ENCODE assay signal across 21 mouse cellular contexts in the genomic region with DNA sequence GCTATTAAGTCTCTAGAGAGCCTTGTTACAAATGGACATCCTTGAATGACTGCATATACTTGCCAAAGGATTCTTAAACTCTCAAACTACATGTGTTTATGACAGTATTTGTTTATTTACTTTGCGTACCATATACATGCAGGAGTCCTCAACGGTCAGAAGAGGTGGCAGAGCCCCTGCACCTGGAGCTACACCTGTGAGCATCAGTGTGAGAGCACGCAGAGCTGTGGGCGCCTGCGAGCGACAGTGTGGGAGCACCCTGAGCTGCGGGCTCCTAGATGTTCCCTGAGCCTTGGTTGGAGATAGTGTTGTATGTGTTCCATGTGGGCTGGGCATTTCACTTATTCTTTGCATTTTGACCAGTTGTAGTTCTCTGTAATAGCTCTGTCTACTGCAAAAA.
"Had no signal": no experiment of that assay in that cellular context is flagged by ENCODE, and none has a peak within 500 bp of the region (broad histone marks: within the 10 kb centered on the region; RNA-seq: fewer than 3 reads in every experiment).

No protein-coding gene starts in this region.

- H3K4me3 ChIP-seq: liver, embryonic 15.5 days; lung, embryonic 15.5 days; megakaryocyte, embryonic 14.5 days; midbrain, embryonic 13.5 days; neural tube, embryonic 13.5 days; neural tube, embryonic 15.5 days had no signal

- H3K27me3 ChIP-seq: lung, embryonic 15.5 days; midbrain, embryonic 13.5 days; neural tube, embryonic 13.5 days; neural tube, embryonic 15.5 days had no signal

- H3K4me2 ChIP-seq: liver, embryonic 15.5 days; lung, embryonic 15.5 days; midbrain, embryonic 11.5 days; midbrain, embryonic 13.5 days; neural tube, embryonic 13.5 days; neural tube, embryonic 15.5 days had no signal

- H3K9me3 ChIP-seq: liver, embryonic 15.5 days; lung, embryonic 15.5 days; megakaryocyte, embryonic 14.5 days; midbrain, embryonic 13.5 days; neural tube, embryonic 13.5 days; neural tube, embryonic 15.5 days had no signal

- ATAC-seq: liver, postnatal 0 days; lung, postnatal 0 days had no signal

- H3K9ac ChIP-seq: liver, embryonic 15.5 days; liver, postnatal 0 days; lung, embryonic 15.5 days; midbrain, embryonic 13.5 days; neural tube, embryonic 13.5 days; neural tube, embryonic 15.5 days had no signal

- H3K27ac ChIP-seq: liver, embryonic 15.5 days; lung, embryonic 15.5 days; macrophage; midbrain, embryonic 13.5 days; neural tube, embryonic 13.5 days; neural tube, embryonic 15.5 days had no signal

- H3K36me3 ChIP-seq: liver, embryonic 15.5 days; lung, embryonic 15.5 days; midbrain, embryonic 13.5 days; neural tube, embryonic 13.5 days; neural tube, embryonic 15.5 days had no signal

- DNase-seq: liver, postnatal 0 days; lung, adult 2 months; lung, postnatal 14 days; lung, postnatal 36 days; retina, postnatal 1 day; right cerebral cortex, adult 18-20 months; right cerebral cortex, postnatal 25 days; right cerebral cortex, postnatal 4 days; spleen, adult 18-20 months; thymus, adult 18-20 months; thymus, postnatal 14 days; thymus, postnatal 36 days had no signal
